Mouse (Mus musculus): Measurements from ENCODE around the gene Cd48. TPM values are rescaled to one million over a fixed set of nuclear protein-coding genes. Genes with fewer than 3 reads are reported as not detected.
"Not testable (repeated sequence)": the region's sequence is repeated elsewhere in the genome, so short reads cannot be mapped to it uniquely, and the experiment has no call there.

The Cd48 gene
- total RNA-seq (2021): under 1 TPM in 1 of 2 experiments, not detected in 1; 0.52 TPM

GRCm38 (mm10) chr1:171681531-171682299, at the start of gene Cd48:
Gene Cd48 (plus strand): TSS chr1:171682009.
- DNase-seq (ENCODE audit: extremely low spot score in 1 of 2, low spot score in 1 of 2): no peak

- DNase-seq (ENCODE audit: extremely low spot score in 1 of 2, low spot score in 1 of 2): no peak
Observed at GRCm38 (mm10) chr1:171635696-171636095, 46.1 kb upstream of the Cd48 start.

- DNase-seq (ENCODE audit: extremely low spot score in 1 of 2, low spot score in 1 of 2): no peak
Observed at GRCm38 (mm10) chr1:171637101-171637500, 44.7 kb upstream of the Cd48 start.

GRCm38 (mm10) chr1:171638686-171639085, 43.1 kb upstream of the Cd48 start:
- no peak for DNase-seq (ENCODE audit: extremely low spot score in 1 of 2, low spot score in 1 of 2)

GRCm38 (mm10) chr1:171640796-171641195, 41.0 kb upstream of the Cd48 start:
- no peak for DNase-seq (ENCODE audit: extremely low spot score in 1 of 2, low spot score in 1 of 2)

GRCm38 (mm10) chr1:171643612-171644011, 38.2 kb upstream of the Cd48 start:
- no peak for DNase-seq (ENCODE audit: extremely low spot score in 1 of 2, low spot score in 1 of 2)

- no peak for DNase-seq (ENCODE audit: extremely low spot score in 1 of 2, low spot score in 1 of 2)
Observed at GRCm38 (mm10) chr1:171646429-171646940, 35.3 kb upstream of the Cd48 start.

GRCm38 (mm10) chr1:171647716-171648115, 34.1 kb upstream of the Cd48 start:
- DNase-seq (ENCODE audit: extremely low spot score in 1 of 2, low spot score in 1 of 2): no peak

GRCm38 (mm10) chr1:171648840-171649239, 33.0 kb upstream of the Cd48 start:
- no peak for DNase-seq (ENCODE audit: extremely low spot score in 1 of 2, low spot score in 1 of 2)

- DNase-seq (ENCODE audit: extremely low spot score in 1 of 2, low spot score in 1 of 2): no peak
Observed at GRCm38 (mm10) chr1:171652734-171653133, 29.1 kb upstream of the Cd48 start, which contains the start of gene Slamf7. Gene Slamf7 (minus strand): TSS chr1:171653035.

GRCm38 (mm10) chr1:171658561-171658991, 23.2 kb upstream of the Cd48 start:
- DNase-seq (ENCODE audit: extremely low spot score in 1 of 2, low spot score in 1 of 2): no peak

- no peak for DNase-seq (ENCODE audit: extremely low spot score in 1 of 2, low spot score in 1 of 2)
Observed at GRCm38 (mm10) chr1:171660423-171660822, 21.4 kb upstream of the Cd48 start.

- DNase-seq (ENCODE audit: extremely low spot score in 1 of 2, low spot score in 1 of 2): no peak
Observed at GRCm38 (mm10) chr1:171661482-171661881, 20.3 kb upstream of the Cd48 start.

- DNase-seq (ENCODE audit: extremely low spot score in 1 of 2, low spot score in 1 of 2): no peak
Observed at GRCm38 (mm10) chr1:171663757-171664156, 18.1 kb upstream of the Cd48 start.

GRCm38 (mm10) chr1:171666350-171666749, 15.5 kb upstream of the Cd48 start:
- DNase-seq (ENCODE audit: extremely low spot score in 1 of 2, low spot score in 1 of 2): no peak

- no peak for DNase-seq (ENCODE audit: extremely low spot score in 1 of 2, low spot score in 1 of 2)
Observed at GRCm38 (mm10) chr1:171667160-171667559, 14.6 kb upstream of the Cd48 start.

GRCm38 (mm10) chr1:171672451-171672850, 9.4 kb upstream of the Cd48 start:
- not testable (repeated sequence) for DNase-seq (ENCODE audit: extremely low spot score in 1 of 2, low spot score in 1 of 2)

GRCm38 (mm10) chr1:171672854-171673475, 8.8 kb upstream of the Cd48 start:
- peak; percentile 15 to 27 for DNase-seq (ENCODE audit: extremely low spot score in 1 of 2, low spot score in 1 of 2)

GRCm38 (mm10) chr1:171674467-171674866, 7.3 kb upstream of the Cd48 start:
- DNase-seq (ENCODE audit: extremely low spot score in 1 of 2, low spot score in 1 of 2): no peak

GRCm38 (mm10) chr1:171677721-171678120, 4.1 kb upstream of the Cd48 start:
- no peak for DNase-seq (ENCODE audit: extremely low spot score in 1 of 2, low spot score in 1 of 2)

- DNase-seq (ENCODE audit: extremely low spot score in 1 of 2, low spot score in 1 of 2): no peak
Observed at GRCm38 (mm10) chr1:171681009-171681408, 800 bp upstream of the Cd48 start.

- DNase-seq (ENCODE audit: extremely low spot score in 1 of 2, low spot score in 1 of 2): no peak
Observed at GRCm38 (mm10) chr1:171684923-171685322, 3.1 kb downstream of the Cd48 start.
